Mouse (Mus musculus): ENCODE results near the gene Anxa7. TPM values are rescaled to one million over a fixed set of nuclear protein-coding genes. Genes with fewer than 3 reads are reported as not detected.

Gene Anxa7
- polyA plus RNA-seq, 1 experiment from 2014 or later: 20.6 TPM

- H3K36me3 ChIP-seq (ENCODE audit: control insufficient read depth, insufficient read depth, low read length): peaks cover 3% of the 10 kb centered on the region; the same call in 1 of the 2 replicates
- H3K4me1 ChIP-seq (ENCODE audit: control insufficient read depth, insufficient read depth, low read depth, low read length): no peaks in the 10 kb centered on the region
- WGBS: 13% methylated on average over 2 of the region's 2 CpGs
- H3K9ac ChIP-seq (ENCODE audit: low read depth, low read length): peak overlapping the region; percentile 47; the same call in 1 of the 2 replicates
- H3K27me3 ChIP-seq (replicated peaks; ENCODE audit: control insufficient read depth, insufficient read depth, low read length): no peaks in the 10 kb centered on the region
- no peaks in the 10 kb centered on the region for H3K9me3 ChIP-seq (ENCODE audit: control insufficient read depth, low read length)
- H3K4me2 ChIP-seq (ENCODE audit: low read length): peak overlapping the region; percentile 80
- peak overlapping the region; percentile 50 for H3K4me3 ChIP-seq (ENCODE audit: low read length)
- no peak overlapping the region for H3K27ac ChIP-seq (ENCODE audit: low read depth, low read length)
- ATAC-seq: peak; percentile 46; the same call in 1 of the 2 replicates
These were observed 28.6 kb downstream of the Anxa7 start for GRCm38 (mm10) chr14:20451302-20451701.

GRCm38 (mm10) chr14:20447209-20447608 is 32.7 kb downstream of the Anxa7 start:
- ATAC-seq: no peak
- H3K27me3 ChIP-seq (replicated peaks; ENCODE audit: control insufficient read depth, insufficient read depth, low read length): no peaks in the 10 kb centered on the region
- no peak overlapping the region for H3K4me2 ChIP-seq (ENCODE audit: low read length)
- H3K4me3 ChIP-seq (ENCODE audit: low read length): no peak overlapping the region
- no peaks in the 10 kb centered on the region for H3K9me3 ChIP-seq (ENCODE audit: control insufficient read depth, low read length)
- H3K27ac ChIP-seq (ENCODE audit: low read depth, low read length): no peak overlapping the region
- H3K4me1 ChIP-seq (ENCODE audit: control insufficient read depth, insufficient read depth, low read depth, low read length): no peaks in the 10 kb centered on the region
- H3K36me3 ChIP-seq (ENCODE audit: control insufficient read depth, insufficient read depth, low read length): no peaks in the 10 kb centered on the region
- no peak overlapping the region for H3K9ac ChIP-seq (ENCODE audit: low read depth, low read length)
- 55% methylated on average over 12 of the region's 12 CpGs for WGBS

- Histone ChIP-seq H3K27me3 (replicated peaks; ENCODE audit: control insufficient read depth, insufficient read depth, low read length) (no peaks in the 10 kb centered on the region), H3K36me3 (ENCODE audit: control insufficient read depth, insufficient read depth, low read length) (no peaks in the 10 kb centered on the region), H3K27ac (ENCODE audit: low read depth, low read length) (no peak overlapping the region), H3K4me3 (ENCODE audit: low read length) (no peak overlapping the region), H3K4me2 (ENCODE audit: low read length) (no peak overlapping the region), H3K9ac (ENCODE audit: low read depth, low read length) (no peak overlapping the region), H3K4me1 (ENCODE audit: control insufficient read depth, insufficient read depth, low read depth, low read length) (no peaks in the 10 kb centered on the region), H3K9me3 (ENCODE audit: control insufficient read depth, low read length) (no peaks in the 10 kb centered on the region)
- no peak for ATAC-seq
- WGBS: 67% methylated on average over 17 of the region's 17 CpGs
These were observed 37.7 kb downstream of the Anxa7 start for GRCm38 (mm10) chr14:20442252-20442651.

DNA sequence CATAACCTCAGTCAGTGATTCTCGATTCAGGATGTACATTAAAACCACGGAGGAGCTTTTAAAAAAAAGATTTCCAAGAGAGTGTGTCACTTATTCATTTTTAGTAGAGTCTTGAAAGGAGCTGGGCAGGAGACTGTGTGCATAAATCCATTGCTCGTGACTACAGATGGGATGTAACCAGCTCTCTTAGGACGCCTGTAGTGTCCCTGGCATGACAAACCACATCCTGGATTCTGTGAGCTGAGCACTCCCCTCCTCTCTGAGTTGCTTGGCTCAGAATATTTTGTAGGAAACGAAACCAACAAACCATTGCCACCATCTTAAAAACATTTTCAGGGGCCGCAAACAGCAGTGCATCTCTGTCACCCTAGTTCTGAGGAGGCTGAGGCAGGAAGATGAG is 43.0 kb downstream of the Anxa7 start:
- H3K4me2 ChIP-seq (ENCODE audit: low read length): no peak overlapping the region
- no peak overlapping the region for H3K27ac ChIP-seq (ENCODE audit: low read depth, low read length)
- WGBS: 79% methylated on average over 6 of the region's 6 CpGs

DNA sequence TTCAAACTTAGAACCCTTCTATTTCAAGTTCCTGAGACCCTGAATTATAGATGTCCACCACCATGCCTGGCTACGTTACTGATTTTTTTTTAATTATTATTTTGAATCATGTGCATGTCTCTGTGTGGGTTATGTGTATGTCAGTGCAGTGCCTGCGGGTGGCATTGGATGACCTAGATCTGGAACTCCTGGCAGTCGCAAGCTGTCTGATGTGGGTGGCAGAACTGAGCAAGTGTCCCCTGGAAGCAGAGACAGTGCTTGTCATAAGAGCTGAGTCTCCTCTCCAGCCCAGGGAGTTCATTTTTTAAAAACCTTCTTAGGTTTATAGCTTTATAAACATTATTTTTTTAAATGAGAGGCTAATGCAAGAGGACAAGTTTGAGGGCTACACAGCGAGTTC is 47.5 kb downstream of the Anxa7 start:
- Histone ChIP-seq H3K27me3 (replicated peaks; ENCODE audit: control insufficient read depth, insufficient read depth, low read length) (no peaks in the 10 kb centered on the region), H3K4me3 (ENCODE audit: low read length) (no peak overlapping the region), H3K4me1 (ENCODE audit: control insufficient read depth, insufficient read depth, low read depth, low read length) (no peaks in the 10 kb centered on the region), H3K9ac (ENCODE audit: low read depth, low read length) (no peak overlapping the region), H3K27ac (ENCODE audit: low read depth, low read length) (no peak overlapping the region), H3K9me3 (ENCODE audit: control insufficient read depth, low read length) (no peaks in the 10 kb centered on the region), H3K36me3 (ENCODE audit: control insufficient read depth, insufficient read depth, low read length) (no peaks in the 10 kb centered on the region), H3K4me2 (ENCODE audit: low read length) (no peak overlapping the region)
- ATAC-seq: no peak
- 93% methylated on average over 4 of the region's 4 CpGs for WGBS

More for the DNA sequence above, 43.0 kb downstream of the Anxa7 start:
- Histone ChIP-seq H3K9ac (ENCODE audit: low read depth, low read length) (no peak overlapping the region), H3K4me3 (ENCODE audit: low read length) (no peak overlapping the region), H3K36me3 (ENCODE audit: control insufficient read depth, insufficient read depth, low read length) (no peaks in the 10 kb centered on the region), H3K27me3 (replicated peaks; ENCODE audit: control insufficient read depth, insufficient read depth, low read length) (no peaks in the 10 kb centered on the region), H3K9me3 (ENCODE audit: control insufficient read depth, low read length) (no peaks in the 10 kb centered on the region), H3K4me1 (ENCODE audit: control insufficient read depth, insufficient read depth, low read depth, low read length) (no peaks in the 10 kb centered on the region)
- ATAC-seq: no peak

DNA sequence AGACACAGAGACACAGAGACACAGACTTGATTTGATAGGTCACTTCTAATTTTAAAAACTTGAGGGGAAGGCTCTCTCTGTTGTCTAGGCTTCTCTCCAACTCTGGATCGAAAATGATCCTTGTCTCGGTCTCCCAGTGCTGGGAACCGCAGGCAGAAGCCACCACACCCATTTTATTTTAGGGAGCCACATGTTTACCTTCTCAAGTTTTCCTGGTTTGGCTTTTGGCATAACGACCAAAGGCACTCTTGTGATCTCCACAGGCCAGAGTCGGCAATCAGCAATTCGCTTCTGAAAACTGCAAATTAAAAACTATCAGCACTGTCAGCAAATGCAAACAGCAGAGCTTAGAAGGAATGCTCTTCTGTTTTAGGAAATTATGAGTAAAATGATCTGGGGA is 48.2 kb downstream of the Anxa7 start:
- Histone ChIP-seq H3K9me3 (ENCODE audit: control insufficient read depth, low read length) (no peaks in the 10 kb centered on the region), H3K4me1 (ENCODE audit: control insufficient read depth, insufficient read depth, low read depth, low read length) (no peaks in the 10 kb centered on the region), H3K36me3 (ENCODE audit: control insufficient read depth, insufficient read depth, low read length) (no peaks in the 10 kb centered on the region), H3K4me3 (ENCODE audit: low read length) (no peak overlapping the region), H3K27ac (ENCODE audit: low read depth, low read length) (no peak overlapping the region), H3K4me2 (ENCODE audit: low read length) (no peak overlapping the region), H3K27me3 (replicated peaks; ENCODE audit: control insufficient read depth, insufficient read depth, low read length) (no peaks in the 10 kb centered on the region), H3K9ac (ENCODE audit: low read depth, low read length) (no peak overlapping the region)
- WGBS: 86% methylated on average over 6 of the region's 6 CpGs
- ATAC-seq: no peak

DNA sequence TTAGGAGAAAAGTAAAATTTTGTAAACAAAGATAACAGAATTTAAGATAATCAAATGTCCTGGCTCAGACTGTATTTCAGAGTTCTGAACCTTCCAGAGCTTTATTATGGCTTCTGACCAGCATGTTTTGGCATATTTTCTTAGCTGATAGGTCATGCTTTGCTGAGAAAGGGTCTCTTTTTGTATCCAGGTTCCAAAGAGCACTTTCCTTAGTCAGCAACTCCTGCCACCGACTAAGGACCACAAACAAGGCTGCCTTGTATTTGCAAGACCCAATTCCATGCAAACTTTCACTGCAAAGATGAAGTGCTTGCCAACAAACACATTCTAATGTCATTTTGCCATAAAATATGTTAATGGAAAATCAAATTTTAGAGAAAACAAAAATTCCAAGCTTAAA is 50.1 kb downstream of the Anxa7 start:
- H3K9ac ChIP-seq (ENCODE audit: low read depth, low read length): no peak overlapping the region
- H3K36me3 ChIP-seq (ENCODE audit: control insufficient read depth, insufficient read depth, low read length): no peaks in the 10 kb centered on the region
- H3K27ac ChIP-seq (ENCODE audit: low read depth, low read length): no peak overlapping the region
- 55% methylated on average over 1 of the region's 1 CpGs for WGBS
- no peaks in the 10 kb centered on the region for H3K4me1 ChIP-seq (ENCODE audit: control insufficient read depth, insufficient read depth, low read depth, low read length)
- ATAC-seq: no peak
- no peaks in the 10 kb centered on the region for H3K27me3 ChIP-seq (replicated peaks; ENCODE audit: control insufficient read depth, insufficient read depth, low read length)
- H3K4me3 ChIP-seq (ENCODE audit: low read length): no peak overlapping the region
- no peaks in the 10 kb centered on the region for H3K9me3 ChIP-seq (ENCODE audit: control insufficient read depth, low read length)
- H3K4me2 ChIP-seq (ENCODE audit: low read length): no peak overlapping the region

- H3K36me3 ChIP-seq (ENCODE audit: control insufficient read depth, insufficient read depth, low read length): no peaks in the 10 kb centered on the region
- H3K27ac ChIP-seq (ENCODE audit: low read depth, low read length): no peak overlapping the region
- no peak overlapping the region for H3K4me2 ChIP-seq (ENCODE audit: low read length)
- no peaks in the 10 kb centered on the region for H3K4me1 ChIP-seq (ENCODE audit: control insufficient read depth, insufficient read depth, low read depth, low read length)
- H3K9me3 ChIP-seq (ENCODE audit: control insufficient read depth, low read length): no peaks in the 10 kb centered on the region
- H3K9ac ChIP-seq (ENCODE audit: low read depth, low read length): no peak overlapping the region
- ATAC-seq: no peak
- H3K27me3 ChIP-seq (replicated peaks; ENCODE audit: control insufficient read depth, insufficient read depth, low read length): no peaks in the 10 kb centered on the region
- 20% methylated on average over 1 of the region's 1 CpGs for WGBS
- no peak overlapping the region for H3K4me3 ChIP-seq (ENCODE audit: low read length)
These were observed 51.3 kb downstream of the Anxa7 start for GRCm38 (mm10) chr14:20428593-20428992.

DNA sequence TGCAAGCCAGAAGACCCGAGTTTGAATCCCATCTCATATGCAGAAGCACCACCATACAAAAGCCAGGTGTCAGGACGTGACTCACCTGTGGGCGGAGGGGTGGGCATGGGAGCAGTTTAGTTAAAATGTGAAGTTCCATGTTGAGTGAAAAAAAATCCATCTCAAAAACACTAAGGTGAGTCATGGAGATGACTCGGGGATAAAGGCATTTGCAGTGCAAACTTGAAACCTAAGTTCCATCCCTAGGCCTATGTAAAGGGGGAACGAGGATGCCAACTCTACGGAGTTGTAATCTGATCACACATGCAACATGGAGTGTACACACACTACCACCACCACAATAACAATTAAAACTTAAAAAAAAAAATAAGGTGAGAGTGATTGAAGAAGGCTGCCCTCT is 56.9 kb downstream of the Anxa7 start:
- 91% methylated on average over 6 of the region's 6 CpGs for WGBS
- ATAC-seq: no peak

DNA sequence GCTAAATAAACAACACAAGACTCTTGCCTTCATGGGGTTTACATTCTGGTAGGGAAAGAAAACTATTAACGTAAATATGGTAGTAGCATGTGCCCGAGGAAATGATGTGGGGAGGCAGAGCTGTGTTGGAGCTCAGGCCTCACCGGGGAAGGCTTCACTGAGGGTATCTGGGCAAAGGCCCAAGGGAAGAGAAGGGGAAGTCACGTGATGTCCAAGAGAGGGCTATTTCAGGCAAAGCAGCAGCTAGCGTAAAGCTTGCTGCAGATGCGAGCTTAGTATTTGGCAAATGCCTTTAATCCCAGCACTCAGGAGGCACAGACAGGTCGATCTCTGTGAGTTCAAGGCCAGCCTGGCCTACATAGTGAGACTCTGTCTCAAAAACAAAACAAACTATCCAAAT is 57.7 kb downstream of the Anxa7 start:
- no peaks in the 10 kb centered on the region for H3K9me3 ChIP-seq (ENCODE audit: control insufficient read depth, low read length)
- no peaks in the 10 kb centered on the region for H3K27me3 ChIP-seq (replicated peaks; ENCODE audit: control insufficient read depth, insufficient read depth, low read length)
- 72% methylated on average over 7 of the region's 7 CpGs for WGBS
- no peaks in the 10 kb centered on the region for H3K36me3 ChIP-seq (ENCODE audit: control insufficient read depth, insufficient read depth, low read length)
- no peaks in the 10 kb centered on the region for H3K4me1 ChIP-seq (ENCODE audit: control insufficient read depth, insufficient read depth, low read depth, low read length)
- no peak overlapping the region for H3K4me3 ChIP-seq (ENCODE audit: low read length)
- H3K4me2 ChIP-seq (ENCODE audit: low read length): no peak overlapping the region
- H3K27ac ChIP-seq (ENCODE audit: low read depth, low read length): no peak overlapping the region
- ATAC-seq: no peak
- H3K9ac ChIP-seq (ENCODE audit: low read depth, low read length): no peak overlapping the region

More for the DNA sequence above, 56.9 kb downstream of the Anxa7 start:
- Histone ChIP-seq H3K9ac (ENCODE audit: low read depth, low read length) (no peak overlapping the region), H3K36me3 (ENCODE audit: control insufficient read depth, insufficient read depth, low read length) (no peaks in the 10 kb centered on the region), H3K9me3 (ENCODE audit: control insufficient read depth, low read length) (no peaks in the 10 kb centered on the region), H3K4me1 (ENCODE audit: control insufficient read depth, insufficient read depth, low read depth, low read length) (no peaks in the 10 kb centered on the region), H3K27me3 (replicated peaks; ENCODE audit: control insufficient read depth, insufficient read depth, low read length) (no peaks in the 10 kb centered on the region), H3K27ac (ENCODE audit: low read depth, low read length) (no peak overlapping the region), H3K4me2 (ENCODE audit: low read length) (no peak overlapping the region), H3K4me3 (ENCODE audit: low read length) (no peak overlapping the region)

All from hindbrain, embryonic 16.5 days (tissue).